Mouse (Mus musculus) lung, postnatal 0 days (tissue): Measurements from ENCODE around the gene Hpse.

ENCODE experiments used
- CTCF ChIP-seq: IDR thresholded peaks from 2 replicates; pipeline ENCODE4 v1.5.1; 2016; ENCODE audit warnings: antibody characterized with exemption, mild to moderate bottlenecking
- EP300 ChIP-seq: IDR thresholded peaks from 2 replicates; pipeline ENCODE4 v1.6.1; 2016; ENCODE audit warnings: antibody characterized with exemption, mild to moderate bottlenecking, control low read depth

DNA sequence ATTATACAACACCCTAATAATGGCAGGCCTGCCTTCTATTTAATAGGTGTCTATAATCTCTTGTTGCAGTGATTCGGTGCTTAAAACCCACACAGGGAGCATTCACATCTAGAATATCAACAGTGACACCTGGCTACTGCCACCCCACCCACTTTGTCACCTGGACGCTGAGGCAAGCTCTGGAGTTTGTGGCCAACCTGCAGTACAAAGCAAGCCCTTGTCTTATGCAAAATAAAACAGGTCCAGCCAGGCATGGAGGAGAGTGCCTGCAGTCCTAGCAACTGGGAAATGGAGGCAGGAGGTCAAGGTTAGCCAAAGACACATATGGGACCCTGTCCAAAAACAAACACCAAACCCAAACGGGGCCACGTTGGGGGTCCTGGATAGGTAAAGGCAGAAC is 47.1 kb downstream of the Hpse start:
- TF ChIP-seq CTCF (no peak), EP300 (no peak)
